Mouse (Mus musculus) CH12.LX (cell line): ENCODE measurements around the gene Arf6.

Experiments
- BHLHE40 ChIP-seq: IDR thresholded peaks from 2 replicates; pipeline ENCODE4 v1.6.1; 2011; ENCODE audit warnings: mild to moderate bottlenecking, low read depth, low read length, improper control_type of control experiment
- CHD1 ChIP-seq: IDR thresholded peaks from 2 replicates; pipeline ENCODE4 v1.6.1; 2012; ENCODE audit warnings: low read depth, low read length, improper control_type of control experiment, inconsistent platforms
- CHD2 ChIP-seq: IDR thresholded peaks from 2 replicates; pipeline ENCODE4 v1.6.1; 2011; ENCODE audit warnings: low read length, improper control_type of control experiment
- CTCF ChIP-seq, 2 experiments: IDR thresholded peaks in 1 of 2; conservative IDR thresholded peaks in 1 of 2; 2 replicates each; pipeline ENCODE4 v1.5.1; 2011 to 2012; ENCODE audit warnings: low read depth in 2 of 2, low read length in 2 of 2, improper control_type of control experiment in 1 of 2, inconsistent platforms in 1 of 2, mild to moderate bottlenecking in 1 of 2, moderate library complexity in 1 of 2
- E2F4 ChIP-seq: IDR thresholded peaks from 2 replicates; pipeline ENCODE4 v1.6.1; 2011; ENCODE audit warnings: low read depth, low read length, improper control_type of control experiment; ENCODE audit not compliant: insufficient replicate concordance
- EP300 ChIP-seq: IDR thresholded peaks from 2 replicates; pipeline ENCODE4 v1.6.1; 2011; ENCODE audit warnings: low read length, improper control_type of control experiment
- HCFC1 ChIP-seq: IDR thresholded peaks from 2 replicates; pipeline ENCODE4 v1.6.1; 2012; ENCODE audit warnings: low read depth, mild to moderate bottlenecking, inconsistent platforms, low read length, improper control_type of control experiment
- MAFK ChIP-seq: IDR thresholded peaks from 2 replicates; pipeline ENCODE4 v1.6.1; 2011; ENCODE audit warnings: low read length, improper control_type of control experiment; ENCODE audit not compliant: insufficient replicate concordance
- POLR2A ChIP-seq: IDR thresholded peaks from 2 replicates; pipeline ENCODE4 v1.6.1; 2011; ENCODE audit warnings: low read depth, mild to moderate bottlenecking, improper control_type of control experiment, low read length
- POLR2AphosphoS2 ChIP-seq: IDR thresholded peaks from 2 replicates; pipeline ENCODE4 v1.6.1; 2011; ENCODE audit warnings: low read depth, low read length, improper control_type of control experiment

GRCm38 (mm10) chr12:69367557-69367956 lies 4.4 kb upstream of the Arf6 start:
- no peak for TF ChIP-seq POLR2AphosphoS2
- no peak for TF ChIP-seq CTCF (conservative IDR thresholded peaks at IDR 0.05 in 1 of 2, IDR thresholded peaks at IDR 0.05 in 1 of 2; ENCODE audit: low read depth in 2 of 2, low read length in 2 of 2)
- TF ChIP-seq E2F4, result no peak
- no peak for TF ChIP-seq POLR2A
- no peak for TF ChIP-seq HCFC1
- TF ChIP-seq BHLHE40, result no peak
- no peak for TF ChIP-seq CHD1
- TF ChIP-seq MAFK, result no peak
- TF ChIP-seq EP300, result no peak
- no peak for TF ChIP-seq CHD2
